ENCODE assay signal across 17 mouse cellular contexts in genomic region chr9:86999956-87000582, GRCm38 (mm10). TPM values are rescaled to one million over a fixed set of nuclear protein-coding genes. Genes with fewer than 3 reads are reported as not detected.
DNase-seq lines count a peak whose midpoint lies in the region; ATAC-seq and TF ChIP-seq lines count a peak whose summit lies in the region.
"Had no signal": no experiment of that assay in that cellular context is flagged by ENCODE, and none has a peak within 500 bp of the region (broad histone marks: within the 10 kb centered on the region; RNA-seq: fewer than 3 reads in every experiment).

No protein-coding gene starts in this region.

- no peaks in the 10 kb centered on the region for H3K36me3 ChIP-seq in CH12.LX (replicated peaks in 1 of 2; ENCODE audit: control insufficient read depth in 1 of 2, insufficient read depth in 1 of 2, low read length in 1 of 2)
- H3K36me3 ChIP-seq in hindbrain, embryonic 11.5 days (ENCODE audit: control insufficient read depth, insufficient read depth, low read length), result no peaks in the 10 kb centered on the region
- H3K36me3 ChIP-seq: heart, embryonic 12.5 days; hindbrain, embryonic 13.5 days; limb, embryonic 10.5 days; liver, embryonic 15.5 days had no signal

- intact Hi-C loops in left cerebral cortex, postnatal 25 days (cut with DNase I), result loop anchor here (1.0 kb wide), 1 partner anchor 120 kb away; the partner anchor contains the start of gene Snap91

- dilution Hi-C loops in CH12.LX (cut with MboI; ENCODE audit: extremely low pct_ligation_motif_present, extremely low pct_unique_long_range_greater_than_20kb, low sequenced_read_pairs), result no loop called here

- no peak for TF ChIP-seq CTCF in layer of hippocampus, adult 2 months (conservative IDR thresholded peaks at IDR 0.05)
- no peak for TF ChIP-seq CTCF in CH12.LX (conservative IDR thresholded peaks at IDR 0.05 in 1 of 2, IDR thresholded peaks at IDR 0.05 in 1 of 2; ENCODE audit: low read depth in 2 of 2, low read length in 2 of 2)
- no peak for TF ChIP-seq CTCF in bone marrow macrophage, adult 2 months (IDR thresholded peaks at IDR 0.05; ENCODE audit: low read depth, low read length)

- H3K27me3 ChIP-seq in CH12.LX (replicated peaks), result no peaks in the 10 kb centered on the region
- no peaks in the 10 kb centered on the region for H3K27me3 ChIP-seq in hindbrain, embryonic 11.5 days (ENCODE audit: control insufficient read depth, insufficient read depth, low read length)
- H3K27me3 ChIP-seq: heart, embryonic 12.5 days; hindbrain, embryonic 13.5 days; liver, embryonic 15.5 days had no signal

- H3K27ac ChIP-seq in layer of hippocampus, adult 2 months, result peak overlapping the region; percentile 55; the same call in 1 of the 2 replicates
- no peak overlapping the region for H3K27ac ChIP-seq in CH12.LX (ENCODE audit: insufficient read depth, low read depth)
- peak overlapping the region; percentile 74 for H3K27ac ChIP-seq in bone marrow macrophage, adult 2 months (ENCODE audit: insufficient read depth, low read depth, low read length)
- no peak overlapping the region for H3K27ac ChIP-seq in hindbrain, embryonic 11.5 days (ENCODE audit: low read depth, low read length)
- H3K27ac ChIP-seq: hindbrain, embryonic 13.5 days; limb, embryonic 10.5 days; liver, embryonic 15.5 days had no signal

- TF ChIP-seq RAD21 in CH12.LX (IDR thresholded peaks at IDR 0.05; ENCODE audit: low read depth, low read length), result no peak

- 64% methylated on average over 2 of the region's 2 CpGs for WGBS in hindbrain, embryonic 11.5 days

- peaks cover 0 to 16% of the 10 kb centered on the region in 2 experiments; a peak in 3 of 4 replicates for H3K4me1 ChIP-seq in CH12.LX (ENCODE audit: control insufficient read depth in 1 of 2, insufficient read depth in 2 of 2)
- H3K4me1 ChIP-seq in bone marrow macrophage, adult 2 months (ENCODE audit: control insufficient read depth, insufficient read depth, low read length), result peaks cover 31% of the 10 kb centered on the region
- no peaks in the 10 kb centered on the region for H3K4me1 ChIP-seq in hindbrain, embryonic 11.5 days (replicated peaks; ENCODE audit: control insufficient read depth, insufficient read depth, low read length)
- H3K4me1 ChIP-seq: hindbrain, embryonic 13.5 days; liver, embryonic 15.5 days had no signal

- no peak overlapping the region for H3K4me3 ChIP-seq in layer of hippocampus, adult 2 months
- no peak overlapping the region for H3K4me3 ChIP-seq in CH12.LX (replicated peaks in 1 of 3; ENCODE audit: low read depth in 2 of 3, low read length in 2 of 3, poor library complexity in 1 of 3)
- H3K4me3 ChIP-seq in bone marrow macrophage, adult 2 months (ENCODE audit: insufficient read depth, low read length), result peak overlapping the region; percentile 9; the same call in 1 of the 2 replicates
- H3K4me3 ChIP-seq in hindbrain, embryonic 11.5 days (ENCODE audit: low read depth, low read length), result no peak overlapping the region
- H3K4me3 ChIP-seq: erythroblast, embryonic 14.5 days; heart, embryonic 12.5 days; hindbrain, embryonic 13.5 days; limb, embryonic 10.5 days; liver, embryonic 15.5 days had no signal

- peak in 1 of 2 experiments; percentile 49 for DNase-seq in layer of hippocampus, adult 2 months (ENCODE audit: low spot score in 2 of 2)
- no peak for DNase-seq in layer of hippocampus, adult 9-10 months (ENCODE audit: low spot score)
- peak; percentile 12 for DNase-seq in CH12.LX (ENCODE audit: extremely low read depth)
- peak; percentile 47 to 91 for DNase-seq in left cerebral cortex, postnatal 25 days (ENCODE audit: low spot score in 2 of 2)
- no peak for DNase-seq in retina, postnatal 1 day
- no peak for DNase-seq in kidney, adult 9 months
- no peak for DNase-seq in hindbrain, embryonic 11.5 days (ENCODE audit: low spot score)
- DNase-seq: kidney, adult 2 months; thymus, postnatal 4 days had no signal

- ATAC-seq in hindbrain, embryonic 11.5 days (ENCODE audit: low FRiP score), result no peak

- no peaks in the 10 kb centered on the region for H3K79me2 ChIP-seq in CH12.LX (replicated peaks; ENCODE audit: control insufficient read depth, extremely low read depth, insufficient read depth, poor library complexity, severe bottlenecking)

- in situ Hi-C loops in CH12.LX (cut with MboI; ENCODE audit: low pct_ligation_motif_present, low pct_unique_long_range_greater_than_20kb, low sequenced_read_pairs), result no loop called here

- TF ChIP-seq EP300 in CH12.LX (IDR thresholded peaks at IDR 0.05; ENCODE audit: low read length), result no peak

- no peak overlapping the region for H3K9ac ChIP-seq in CH12.LX (ENCODE audit: insufficient read depth, low read depth)
- H3K9ac ChIP-seq in hindbrain, embryonic 11.5 days (ENCODE audit: low read depth, low read length), result no peak overlapping the region
- H3K9ac ChIP-seq: heart, embryonic 12.5 days; hindbrain, embryonic 13.5 days; liver, embryonic 15.5 days had no signal

- H3K4me2 ChIP-seq in CH12.LX (ENCODE audit: insufficient read depth, low read depth, poor library complexity, severe bottlenecking), result no peak overlapping the region
- no peak overlapping the region for H3K4me2 ChIP-seq in hindbrain, embryonic 11.5 days (replicated peaks; ENCODE audit: low read depth, low read length)
- H3K4me2 ChIP-seq: heart, embryonic 12.5 days; hindbrain, embryonic 13.5 days; liver, embryonic 15.5 days had no signal

- no peak for TF ChIP-seq POLR2A in CH12.LX (IDR thresholded peaks at IDR 0.05; ENCODE audit: low read depth, low read length)
- no peak for TF ChIP-seq POLR2A in bone marrow macrophage, adult 2 months (IDR thresholded peaks at IDR 0.05; ENCODE audit: borderline replicate concordance, low read depth, low read length)

- H3K9me3 ChIP-seq in CH12.LX (replicated peaks; ENCODE audit: low read length), result peaks cover 3% of the 10 kb centered on the region
- H3K9me3 ChIP-seq in hindbrain, embryonic 11.5 days (ENCODE audit: control insufficient read depth, low read length), result no peaks in the 10 kb centered on the region
- H3K9me3 ChIP-seq: heart, embryonic 12.5 days; hindbrain, embryonic 13.5 days; limb, embryonic 10.5 days; liver, embryonic 15.5 days had no signal

TF ChIP-seq in CH12.LX, 34 proteins besides CTCF, POLR2A, EP300 and RAD21:
- no peak for TF ChIP-seq SIN3A (IDR thresholded peaks at IDR 0.05; ENCODE audit: low read length)
- no peak for TF ChIP-seq MYC (IDR thresholded peaks at IDR 0.05; ENCODE audit: low read depth, low read length)
- no peak for TF ChIP-seq POLR2AphosphoS2 (IDR thresholded peaks at IDR 0.05; ENCODE audit: low read depth, low read length)
- no peak for TF ChIP-seq HCFC1 (IDR thresholded peaks at IDR 0.05; ENCODE audit: low read depth, low read length)
- no peak for TF ChIP-seq ZKSCAN1 (IDR thresholded peaks at IDR 0.05; ENCODE audit: borderline replicate concordance, low read depth, low read length)
- TF ChIP-seq USF1 (IDR thresholded peaks at IDR 0.05; ENCODE audit: low read depth, low read length), result no peak
- TF ChIP-seq MAFK (IDR thresholded peaks at IDR 0.05; ENCODE audit: insufficient replicate concordance, low read length), result no peak
- no peak for TF ChIP-seq SMC3 (IDR thresholded peaks at IDR 0.05; ENCODE audit: low read depth, low read length)
- TF ChIP-seq ZC3H11A (IDR thresholded peaks at IDR 0.05; ENCODE audit: low read depth, low read length), result no peak
- no peak for TF ChIP-seq JUND (conservative IDR thresholded peaks at IDR 0.05; ENCODE audit: low read depth, low read length)
- TF ChIP-seq MEF2A (IDR thresholded peaks at IDR 0.05; ENCODE audit: borderline replicate concordance, low read depth, low read length), result no peak
- no peak for TF ChIP-seq MXI1 (IDR thresholded peaks at IDR 0.05; ENCODE audit: low read depth, low read length)
- no peak for TF ChIP-seq MAX (IDR thresholded peaks at IDR 0.05; ENCODE audit: low read length)
- no peak for TF ChIP-seq KAT2A (IDR thresholded peaks at IDR 0.05; ENCODE audit: insufficient replicate concordance, low read length)
- TF ChIP-seq TCF12 (IDR thresholded peaks at IDR 0.05; ENCODE audit: low read depth, low read length), result no peak

RNA-seq across cellular contexts. Expression of gene Ripply2, which starts 15.3 kb away (rescaled TPM):
- total RNA-seq in layer of hippocampus, adult 2 months (2021), result 10 to 100 TPM; 11.1 to 12.1 TPM
- not detected in 2 replicates for total RNA-seq in CH12.LX (2012; rRNA removed)
- not detected in 2 replicates for total RNA-seq in CH12.LX (2014; rRNA removed)
- polyA plus RNA-seq in CH12.LX (2012; ENCODE audit: insufficient read length, low read depth), result not detected in 2 replicates
- polyA plus RNA-seq in bone marrow macrophage, adult 2 months (2012; ENCODE audit: insufficient read depth, insufficient read length, missing spikeins), result not detected in 2 replicates
- 1 to 10 TPM; 6.9 to 9.2 TPM for total RNA-seq in left cerebral cortex, postnatal 25 days (2021)
- 0.93 and 1.5 TPM in 2 replicates for polyA plus RNA-seq in hindbrain, embryonic 11.5 days (2014; fragmentation: Nextera tagmentation; extraction: Ambion mirVana)
- total RNA-seq: gastrocnemius, adult 8-10 months; monocyte, adult 5-6 weeks had no signal
- polyA plus RNA-seq: erythroblast, embryonic 14.5 days; kidney, adult 2 months; liver, embryonic 15.5 days had no signal

RNA-seq across cellular contexts. Expression of gene Cyb5r4, which starts 21.7 kb away (rescaled TPM):
- total RNA-seq in layer of hippocampus, adult 2 months (2021), result 10 to 100 TPM; 33.2 to 33.5 TPM
- total RNA-seq in CH12.LX (2012; rRNA removed) (37.5 and 43.6 TPM in 2 replicates), CH12.LX (2014; rRNA removed) (109 and 121 TPM in 2 replicates)
- 75.1 and 80.6 TPM in 2 replicates for polyA plus RNA-seq in CH12.LX (2012; ENCODE audit: insufficient read length, low read depth)
- polyA plus RNA-seq in bone marrow macrophage, adult 2 months (2012; ENCODE audit: insufficient read depth, insufficient read length, missing spikeins), result 109 and 121 TPM in 2 replicates
- 10 to 100 TPM; 40.6 to 41.1 TPM for total RNA-seq in left cerebral cortex, postnatal 25 days (2021)
- 105 and 126 TPM in 2 replicates for polyA plus RNA-seq in hindbrain, embryonic 11.5 days (2014; fragmentation: Nextera tagmentation; extraction: Ambion mirVana)

Comparison
In these comparisons a context has a peak if more than half of its experiments do, and no peak if none do; other contexts are left out.
1. DNase-seq: peak in CH12.LX (single experiment) and left cerebral cortex, postnatal 25 days (2 of 2); none in layer of hippocampus, adult 9-10 months (single experiment), retina, postnatal 1 day (single experiment), kidney, adult 9 months (single experiment) and hindbrain, embryonic 11.5 days (single experiment).
2. H3K27ac ChIP-seq: peak in layer of hippocampus, adult 2 months (single experiment) and bone marrow macrophage, adult 2 months (single experiment); none in CH12.LX (single experiment) and hindbrain, embryonic 11.5 days (single experiment).
3. RNA of gene Ripply2, which starts 15.3 kb away (total RNA-seq): 11.1 to 12.1 TPM in layer of hippocampus, adult 2 months and 6.9 to 9.2 TPM in left cerebral cortex, postnatal 25 days; not detected in CH12.LX; every median in the first group is over 4 times any median in the second.